Mouse (Mus musculus): ENCODE measurements around the gene Calm2. TPM values are rescaled to one million over a fixed set of nuclear protein-coding genes. Genes with fewer than 3 reads are reported as not detected.

Calm2 gene
- polyA plus RNA-seq, 2 experiments from 2014 or later = 597 to 644 TPM

DNA sequence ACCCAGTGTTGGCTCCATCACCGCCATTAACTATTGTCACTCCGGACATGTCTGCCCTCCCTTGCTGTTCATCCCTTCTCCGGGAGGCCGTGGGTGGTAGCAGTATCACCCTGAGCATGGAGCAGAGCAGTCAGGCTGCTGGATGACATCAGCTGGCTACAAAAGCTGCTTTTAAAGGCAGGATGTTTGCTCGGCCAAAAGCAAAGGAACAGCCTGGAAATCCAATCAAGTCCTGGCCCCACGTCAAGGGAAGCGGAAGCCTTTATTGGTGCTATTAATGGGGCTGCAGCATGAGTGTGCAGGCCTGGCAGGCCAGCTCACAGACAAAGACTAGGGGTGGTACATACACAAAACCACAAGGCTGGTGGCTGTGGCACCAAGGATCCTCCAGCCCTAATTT lies 55.5 kb downstream of the Calm2 start:
- no peak for ATAC-seq

DNA sequence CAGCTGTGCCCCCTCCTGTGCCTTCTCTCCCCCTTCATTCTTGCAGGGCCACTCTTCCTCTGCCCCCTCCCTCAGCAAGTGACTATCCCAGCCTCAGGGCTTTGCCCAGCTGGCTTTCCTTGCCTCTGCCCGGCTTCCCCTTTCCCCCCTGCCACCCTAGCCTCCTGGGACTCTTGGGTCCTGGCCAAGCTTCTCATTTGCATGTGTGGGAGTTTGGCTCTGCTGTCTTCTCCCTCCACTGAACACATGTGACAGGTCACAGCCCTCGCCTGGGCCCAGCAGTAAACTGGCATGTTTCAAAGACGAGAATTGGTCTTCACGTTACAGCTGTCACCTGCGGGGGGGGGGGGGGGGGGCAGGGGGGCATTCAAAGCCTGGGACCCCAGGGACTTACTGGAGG lies 59.7 kb downstream of the Calm2 start:
- no peak for ATAC-seq

DNA sequence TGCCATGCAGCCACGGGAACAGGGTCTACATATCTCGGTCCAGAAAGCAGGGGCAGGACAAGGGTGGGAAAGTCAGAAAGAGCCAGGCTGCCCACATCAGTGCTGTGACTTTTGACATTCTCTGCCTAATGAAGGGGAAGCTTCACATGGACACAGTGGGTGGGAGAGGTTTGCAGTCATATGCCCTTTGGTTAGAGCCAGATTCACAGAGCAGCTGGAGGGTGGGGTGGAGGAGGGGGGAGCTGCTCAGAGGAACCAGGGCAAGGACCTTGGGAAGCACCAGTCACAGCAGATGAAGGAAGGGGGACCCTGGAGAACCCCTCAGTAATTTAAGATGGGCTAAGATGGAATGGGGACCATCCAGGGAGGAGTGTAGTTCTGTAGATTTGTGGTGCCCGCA lies 60.9 kb downstream of the Calm2 start:
- no peak for ATAC-seq

Other genes starting within 250 kb of the Calm2 start
- gene Mcfd2, start 181.0 kb downstream of the Calm2 start, polyA plus RNA-seq (2017; shearing (Covaris generic)) = 10 to 100 TPM; 24.7 to 33.3 TPM
- 10 to 100 TPM; 21.2 to 24.5 TPM for gene Ttc7, start 164.0 kb downstream of the Calm2 start, polyA plus RNA-seq (2017; shearing (Covaris generic))
- not detected for gene Stpg4, start 19.2 kb downstream of the Calm2 start, polyA plus RNA-seq (2017; shearing (Covaris generic))
- 1 to 10 TPM; 1.1 to 2.4 TPM for gene Epcam, start 189.0 kb upstream of the Calm2 start, polyA plus RNA-seq (2017; shearing (Covaris generic))
- gene Msh2, start 225.4 kb upstream of the Calm2 start, polyA plus RNA-seq (2017; shearing (Covaris generic)) = 10 to 100 TPM; 41.3 to 43.5 TPM